Mouse (Mus musculus) spleen, adult 18-20 months (tissue): Measurements from ENCODE around the gene Fez1.

ENCODE experiments used
- DNase-seq, 2 experiments: peaks; one replicate each; pipeline ENCODE4 v3.0.0; 2022; ENCODE audit warnings: mixed read lengths in 2 of 2

The Fez1 gene

DNA sequence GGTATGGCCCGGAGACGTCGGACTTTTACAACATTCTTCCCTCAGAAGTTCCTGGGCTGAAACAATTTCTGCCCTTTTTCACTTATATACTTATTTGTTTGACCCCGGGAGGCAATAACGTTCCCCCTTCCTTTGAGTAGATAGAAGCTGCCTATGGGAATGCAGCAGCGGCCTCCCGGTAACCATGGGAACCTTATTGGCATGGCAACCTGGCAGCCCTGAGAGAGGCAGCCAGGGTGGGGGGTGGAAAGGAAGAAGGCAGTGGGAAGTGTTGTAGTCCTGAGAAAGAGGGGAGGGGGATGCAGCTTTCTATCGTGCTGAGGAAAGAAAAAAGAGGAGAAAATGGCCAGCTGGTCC is at the start of gene Fez1:
TSS of gene Fez1 (plus strand) at position 221 of the 357 bp plus-strand sequence.
- DNase-seq, result no peak

DNA sequence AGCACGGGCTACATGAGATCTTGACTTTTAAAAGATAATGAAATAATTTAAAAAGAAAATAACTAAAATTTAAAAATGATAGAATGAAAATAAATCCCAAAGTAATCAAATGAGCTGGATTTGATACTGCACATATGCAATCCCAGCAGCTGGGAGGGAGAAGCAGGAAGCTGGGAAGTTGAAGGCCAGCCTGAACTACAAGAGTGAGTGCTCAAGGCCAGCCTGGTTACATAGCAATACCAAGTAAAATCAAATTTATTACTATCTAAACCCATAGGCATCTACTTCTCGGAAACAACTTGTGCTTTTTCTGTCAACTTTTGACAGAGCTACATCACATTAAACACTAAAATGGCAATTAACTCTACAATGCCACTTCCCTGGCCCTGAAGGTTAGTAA is 37.7 kb upstream of the Fez1 start:
- DNase-seq, result no peak

DNA sequence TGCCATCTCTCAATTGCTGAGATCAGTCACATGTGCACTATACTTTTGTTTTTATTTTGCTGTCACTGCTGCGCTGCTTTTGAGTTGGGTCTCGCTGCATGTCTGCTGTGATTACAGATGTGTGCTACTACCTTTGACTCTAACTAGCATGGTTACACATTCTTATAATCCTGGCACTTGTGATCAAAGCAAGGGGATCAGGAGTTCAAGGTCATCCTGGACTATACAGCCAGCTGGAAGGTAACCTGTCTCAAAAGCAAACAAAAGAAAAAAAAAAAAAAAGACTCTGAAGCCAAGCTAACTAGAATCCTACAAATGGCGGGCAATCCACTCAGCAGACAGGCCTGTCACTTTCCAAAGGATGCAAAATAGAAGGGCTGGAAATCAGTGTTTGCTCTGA is 29.5 kb upstream of the Fez1 start:
- no peak for DNase-seq

DNA sequence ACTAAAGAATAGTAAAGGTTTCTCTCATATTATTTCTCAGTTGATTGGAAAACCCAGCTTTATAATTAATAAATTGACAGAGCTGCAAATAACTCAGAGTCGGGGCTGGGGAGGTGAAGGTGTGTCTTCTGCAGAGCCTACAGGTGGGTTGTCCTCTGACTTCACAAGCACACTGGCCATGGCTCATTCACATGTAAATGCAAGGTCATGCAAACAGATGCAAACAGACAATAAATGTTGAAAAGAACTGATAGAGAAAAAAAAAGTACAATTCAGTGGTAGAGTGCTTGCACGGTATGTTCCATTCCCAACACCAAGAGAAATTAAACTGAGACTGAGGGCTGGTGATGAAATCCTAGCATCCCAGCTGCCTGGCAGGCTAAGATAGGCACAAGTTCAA is 27.2 kb upstream of the Fez1 start:
- DNase-seq, result no peak

DNA sequence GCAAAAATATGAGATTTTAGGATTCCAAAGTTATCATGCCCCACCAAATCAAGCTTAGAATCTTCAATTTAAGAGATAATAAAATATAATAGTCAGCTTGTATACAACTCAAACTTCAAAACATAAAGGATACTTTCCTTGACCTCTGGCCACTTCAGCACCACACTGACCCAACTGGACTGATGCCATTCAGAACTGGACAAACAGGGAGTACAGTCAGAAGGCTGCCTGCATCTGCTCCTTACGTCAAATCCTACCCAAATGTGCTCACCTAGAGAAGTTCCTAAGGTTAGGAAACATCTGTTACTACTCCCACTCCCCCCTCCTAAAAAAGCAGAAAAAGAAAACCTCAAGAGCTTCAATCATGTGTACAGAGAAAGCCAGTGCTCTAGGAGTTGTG is 26.1 kb upstream of the Fez1 start:
- no peak for DNase-seq

DNA sequence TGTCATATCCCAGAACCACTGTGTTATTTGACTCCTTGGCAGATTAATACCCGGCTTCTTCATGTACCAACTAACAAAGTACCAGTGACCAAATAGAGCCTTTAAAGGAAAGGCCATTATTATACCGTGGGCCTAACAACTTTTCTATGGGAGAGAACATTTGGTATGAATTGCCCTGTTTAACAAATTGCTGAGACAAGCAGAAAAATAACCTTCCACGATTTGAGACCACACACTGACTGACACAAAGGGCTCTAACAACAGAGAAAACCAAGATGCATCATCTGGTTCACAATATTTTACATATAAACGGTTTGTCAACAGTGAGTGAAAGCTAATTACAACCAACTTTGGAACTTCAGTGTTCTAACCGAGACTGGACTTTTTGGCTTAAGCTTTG is 25.4 kb upstream of the Fez1 start:
- DNase-seq, result no peak

DNA sequence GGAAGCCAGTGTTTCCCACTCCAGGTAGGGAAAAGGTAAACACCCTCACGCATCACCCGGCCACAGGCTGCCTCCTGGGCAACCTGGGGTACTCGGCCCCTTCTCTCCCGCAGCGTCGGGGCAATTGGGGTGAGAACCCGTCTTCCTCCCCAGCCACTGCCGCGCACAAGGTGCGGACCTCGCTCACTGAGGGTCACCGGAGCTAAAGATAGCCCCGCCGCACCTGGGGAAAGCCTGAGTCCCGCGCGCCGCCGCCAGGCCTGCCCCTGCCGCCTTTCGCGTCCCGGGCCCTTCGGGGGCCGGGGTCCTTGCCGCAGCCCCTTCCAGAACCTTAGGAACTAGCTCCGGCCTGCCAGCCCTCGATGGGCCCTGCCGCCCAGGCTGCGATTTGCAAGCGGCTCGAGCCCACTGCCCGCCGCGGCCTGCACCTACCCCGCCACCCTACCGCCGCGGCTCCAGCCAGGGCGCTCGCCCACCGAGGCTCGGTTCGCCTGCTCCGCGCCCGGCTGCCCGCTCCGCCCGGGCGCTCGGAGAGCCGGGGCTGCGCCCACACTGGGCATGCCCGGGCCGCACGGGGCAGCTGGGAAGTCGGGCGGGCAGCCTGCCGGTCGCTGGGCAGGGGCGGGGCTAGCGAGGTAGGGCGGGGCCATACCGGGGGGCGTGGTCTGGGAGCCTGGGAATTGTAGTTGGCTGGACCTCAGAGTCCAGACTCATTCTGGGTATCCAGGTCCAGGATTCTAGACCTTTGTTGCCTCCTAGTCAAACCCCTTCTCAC is 24.7 kb upstream of the Fez1 start, which contains the start of gene Ei24:
TSS of gene Ei24 (minus strand) at position 613 of the 775 bp plus-strand sequence.
- DNase-seq, result peak; percentile 84 to 94

DNA sequence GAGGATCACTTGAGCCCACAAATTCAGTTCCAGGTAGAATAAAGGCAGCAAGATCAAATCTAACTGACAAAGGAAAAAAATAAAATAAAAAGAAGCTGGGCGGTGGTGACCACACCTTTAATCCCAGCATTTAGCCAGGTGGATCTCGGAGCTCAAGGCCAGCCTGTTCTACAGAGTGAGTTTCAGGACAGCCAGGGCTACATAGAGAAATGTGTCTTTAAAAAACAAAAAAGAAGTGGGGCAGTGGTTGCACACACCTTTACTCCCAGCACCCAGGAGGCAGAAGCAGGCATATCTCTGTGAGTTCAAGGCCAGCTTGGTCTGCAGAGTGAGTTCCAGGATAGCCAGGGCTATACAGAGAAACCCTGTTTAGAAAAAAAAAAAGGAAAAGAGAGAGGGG is 19.7 kb upstream of the Fez1 start:
- no peak for DNase-seq

DNA sequence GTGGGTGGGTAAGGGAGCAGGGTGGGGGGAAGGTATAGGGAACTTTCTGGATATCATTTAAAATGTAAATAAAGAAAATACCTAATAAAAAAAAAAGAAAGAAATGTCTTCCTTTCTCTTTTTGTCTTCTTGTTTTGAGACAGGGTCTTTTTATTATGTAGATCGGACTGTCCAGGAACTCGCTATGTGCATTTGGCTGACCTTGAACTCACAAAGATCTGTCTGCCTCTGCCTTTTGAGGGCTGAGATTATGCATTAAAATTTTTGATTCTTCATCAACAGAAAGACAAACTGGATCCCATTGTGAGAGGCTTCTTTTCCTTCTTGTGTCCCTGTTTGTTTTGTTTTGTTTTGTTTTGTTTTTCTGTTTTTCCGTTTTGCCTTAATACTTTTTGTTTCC is 18.7 kb upstream of the Fez1 start:
- no peak for DNase-seq

DNA sequence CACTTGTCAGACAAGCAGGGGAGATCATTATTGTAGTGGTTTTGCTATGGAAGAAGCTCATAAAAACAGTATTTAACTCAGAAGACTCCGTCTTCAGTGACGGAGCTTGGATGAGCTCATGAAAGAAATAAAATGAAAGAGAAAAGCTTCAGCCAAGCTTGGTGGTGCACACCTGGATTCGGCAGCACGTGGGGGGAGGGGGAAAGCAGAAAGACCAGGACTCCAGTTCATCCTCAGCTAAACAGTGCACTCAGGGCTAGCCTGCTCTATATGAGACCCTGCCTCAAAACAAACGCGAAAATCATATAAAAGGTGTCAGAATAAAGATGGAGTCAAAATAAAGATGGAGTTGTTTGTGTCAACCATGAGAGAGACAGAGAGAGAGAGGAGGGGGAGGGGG is 18.3 kb upstream of the Fez1 start:
- no peak for DNase-seq

DNA sequence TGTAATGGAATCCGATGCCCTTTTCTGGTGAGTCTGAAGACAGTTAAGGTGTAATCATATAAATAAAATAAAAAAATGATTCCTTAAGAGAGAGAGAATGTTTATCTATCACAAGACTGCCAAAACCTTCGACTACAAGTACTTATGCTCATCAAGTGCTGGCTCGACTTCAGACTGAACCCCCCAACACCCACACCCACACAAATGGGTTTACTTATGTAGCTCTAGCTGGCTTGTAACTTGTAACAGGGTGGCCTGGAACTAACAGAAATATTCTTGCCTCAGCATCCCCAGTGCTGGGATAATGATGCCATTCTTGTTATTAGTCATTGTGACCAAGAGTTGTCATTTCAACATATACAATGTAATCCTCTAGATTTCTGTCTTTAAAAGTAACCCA is 17.7 kb upstream of the Fez1 start:
- no peak for DNase-seq

DNA sequence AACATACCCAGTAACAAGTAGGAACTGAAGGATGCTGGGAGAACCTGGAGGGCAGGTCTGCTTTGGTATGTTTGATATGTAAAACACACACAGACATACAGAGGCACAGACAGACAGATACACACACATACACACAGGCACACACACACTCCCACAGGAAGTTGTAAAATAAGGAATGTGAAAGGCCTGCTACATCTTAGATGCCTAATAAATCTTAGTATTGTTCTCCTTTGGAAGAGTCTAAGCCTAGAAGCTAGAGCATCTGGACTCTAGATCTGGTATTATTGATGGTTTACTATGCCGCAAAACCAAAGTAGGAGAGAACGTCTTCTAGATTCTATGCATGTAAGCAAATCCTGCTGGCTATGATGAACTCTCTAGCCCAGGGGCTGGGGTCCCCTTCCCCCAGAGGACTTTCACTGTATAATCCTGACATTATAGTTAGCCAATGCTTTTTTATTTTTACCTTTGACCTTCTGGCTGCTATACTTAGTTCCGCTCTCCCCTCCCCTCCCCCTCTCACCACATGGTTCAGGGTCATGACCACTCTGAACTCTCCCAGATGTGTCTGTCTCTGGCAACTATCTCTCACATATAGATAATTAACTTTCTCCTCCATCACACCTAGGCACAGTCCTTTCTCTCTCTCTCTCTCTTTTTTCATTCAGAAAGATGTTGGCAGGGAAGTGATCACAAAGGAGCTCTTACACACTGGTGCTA is 16.2 kb upstream of the Fez1 start:
- no peak for DNase-seq

DNA sequence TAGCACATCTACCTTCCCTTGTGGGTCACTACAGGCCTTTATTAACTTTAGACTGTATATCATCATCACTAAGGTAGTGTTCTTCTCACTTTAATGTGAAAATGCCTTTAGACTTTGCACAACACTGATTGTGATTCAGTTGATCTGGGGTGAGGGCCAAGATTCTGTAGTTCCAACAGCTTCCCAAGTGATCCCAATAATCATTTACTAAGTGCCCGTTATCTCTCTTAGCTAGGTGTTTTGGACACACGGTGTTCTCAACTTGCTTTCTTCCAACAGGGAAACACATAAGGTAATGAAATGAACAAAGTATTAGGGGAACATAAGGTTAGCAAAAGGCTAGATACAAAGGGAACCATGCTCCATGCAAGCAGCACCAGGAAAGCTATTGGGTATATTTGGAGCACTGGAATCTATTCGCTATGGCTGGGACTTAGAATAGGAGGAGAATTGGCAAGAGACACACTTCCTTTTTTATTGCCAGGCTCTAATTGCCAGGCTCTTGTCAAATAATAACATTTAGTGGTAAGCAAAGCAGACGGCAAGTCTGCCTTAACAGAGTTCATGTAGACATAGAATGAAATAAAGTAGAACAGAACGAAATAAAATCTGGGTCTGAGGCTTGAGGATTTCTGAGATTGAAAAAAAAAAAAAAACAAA is 13.4 kb upstream of the Fez1 start:
- DNase-seq, result no peak

DNA sequence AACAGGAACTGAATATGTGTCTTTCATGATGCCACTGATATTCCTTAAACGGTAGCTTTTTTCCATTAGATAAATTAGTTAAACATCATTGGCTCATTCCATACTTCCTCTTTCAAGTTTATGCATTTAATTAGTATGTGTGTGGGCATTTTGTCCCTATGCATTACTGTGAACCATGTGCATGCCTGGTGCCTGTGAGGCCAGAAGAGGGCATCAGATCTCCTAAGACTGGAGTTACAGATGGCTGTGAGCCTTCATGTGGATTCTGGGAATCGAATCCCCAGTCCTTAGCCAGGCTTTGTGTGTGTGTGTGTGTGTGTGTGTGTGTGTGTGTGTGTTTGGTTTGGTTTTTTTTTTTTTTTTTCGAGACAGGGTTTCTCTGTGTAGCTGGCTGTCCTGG is 7.2 kb upstream of the Fez1 start:
- no peak for DNase-seq

DNA sequence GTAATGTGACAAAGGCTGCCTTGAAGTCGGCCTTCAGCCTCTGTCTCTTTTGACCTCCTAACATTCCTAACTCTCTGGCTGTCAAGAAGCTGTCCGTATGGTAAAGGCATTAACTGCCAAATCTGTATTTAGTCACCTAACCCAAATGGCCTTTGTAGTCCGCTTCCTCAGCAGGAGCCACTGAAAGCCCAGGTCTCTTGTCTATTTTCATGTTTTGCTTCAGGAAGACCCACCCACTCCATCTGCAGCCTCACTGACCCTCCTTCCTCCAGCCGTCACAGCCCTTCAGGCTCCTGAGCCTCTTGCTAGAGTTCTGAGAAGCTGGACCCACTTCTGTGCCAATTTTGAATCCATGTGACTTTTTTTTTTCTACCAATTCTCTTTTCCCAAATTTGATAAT is 2.8 kb upstream of the Fez1 start:
- no peak for DNase-seq

DNA sequence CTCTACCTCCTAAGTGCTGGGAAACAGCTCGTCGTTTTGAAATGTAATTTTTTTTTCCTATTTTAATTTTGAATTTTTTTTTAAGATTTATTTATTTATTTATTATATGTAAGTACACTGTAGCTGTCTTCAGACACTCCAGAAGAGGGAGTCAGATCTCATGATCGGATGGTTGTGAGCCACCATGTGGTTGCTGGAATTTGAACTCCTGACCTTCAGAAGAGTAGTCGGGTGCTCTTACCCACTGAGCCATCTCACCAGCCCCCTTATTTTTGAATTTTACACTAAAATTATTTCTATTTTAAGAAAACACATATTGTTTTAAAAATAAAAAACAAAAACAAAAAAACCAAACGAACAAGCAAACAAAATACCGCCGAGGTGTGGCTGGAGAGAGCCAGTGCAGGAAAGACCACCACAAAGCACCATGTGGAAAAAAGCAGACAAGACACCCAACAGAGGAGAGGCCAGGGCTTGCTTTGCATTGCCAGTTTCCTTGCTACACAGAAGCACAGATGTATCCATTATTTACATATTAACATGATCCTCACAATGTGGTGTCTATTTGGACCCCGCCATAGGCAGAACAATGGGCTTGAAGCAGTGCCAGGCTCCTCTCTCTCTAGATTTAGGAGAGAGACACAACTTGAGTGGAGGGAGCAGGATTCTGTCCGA is 558 bp upstream of the Fez1 start:
- DNase-seq, result no peak

DNA sequence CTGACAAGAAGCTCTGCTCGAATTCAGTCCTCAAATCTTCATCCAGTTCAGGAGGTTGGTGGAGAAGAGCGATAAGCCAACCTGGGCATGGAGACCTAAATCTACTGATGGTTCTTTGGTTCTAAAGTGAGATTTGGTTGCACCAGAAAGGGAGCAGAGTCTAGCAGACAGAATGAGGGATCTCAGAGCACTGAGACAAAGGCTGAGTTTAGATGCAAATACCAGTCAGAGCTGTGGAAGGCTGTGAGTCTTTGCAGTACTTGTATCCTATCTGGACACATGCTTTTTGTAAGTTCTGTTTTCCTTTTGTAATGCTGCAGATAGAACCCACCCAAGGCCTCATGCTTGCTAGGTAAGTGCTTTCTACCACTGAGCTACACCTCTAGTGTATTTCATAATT is 360 bp downstream of the Fez1 start:
- no peak for DNase-seq

DNA sequence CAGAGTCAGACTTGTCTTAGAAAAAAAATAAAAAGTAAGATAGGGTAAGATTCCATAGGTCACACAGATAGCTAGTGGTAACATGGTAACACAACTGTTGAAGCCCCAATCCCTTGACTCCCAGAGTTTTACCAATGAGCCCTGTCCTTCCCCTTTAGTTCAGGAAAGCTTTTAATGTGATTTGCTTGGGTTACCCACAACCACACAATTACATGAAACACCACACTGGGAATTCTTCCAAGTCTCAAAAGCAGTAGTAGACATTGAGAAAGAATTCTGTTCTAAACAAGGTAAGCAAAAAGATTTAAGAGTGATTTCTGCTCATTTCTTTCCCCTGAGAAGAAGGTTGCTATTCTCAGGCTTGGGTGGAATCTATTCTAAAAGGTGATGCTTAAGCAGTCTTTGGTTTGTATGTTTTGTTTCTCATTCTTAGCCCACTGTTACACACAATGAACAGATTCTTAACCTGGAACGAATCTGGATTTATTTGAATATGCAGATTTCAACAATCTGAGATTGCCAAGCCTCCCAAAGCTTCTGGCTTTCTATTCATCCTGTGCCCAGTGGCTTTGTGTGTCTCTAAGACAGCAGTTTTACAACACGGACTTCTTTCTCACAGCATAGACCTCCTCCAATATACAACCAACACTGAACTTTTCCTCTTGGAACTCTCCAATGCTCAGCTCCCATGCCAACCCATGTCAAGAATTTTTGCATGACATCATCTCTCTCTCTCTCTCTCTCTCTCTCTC is 5.1 kb downstream of the Fez1 start:
- DNase-seq, result no peak

DNA sequence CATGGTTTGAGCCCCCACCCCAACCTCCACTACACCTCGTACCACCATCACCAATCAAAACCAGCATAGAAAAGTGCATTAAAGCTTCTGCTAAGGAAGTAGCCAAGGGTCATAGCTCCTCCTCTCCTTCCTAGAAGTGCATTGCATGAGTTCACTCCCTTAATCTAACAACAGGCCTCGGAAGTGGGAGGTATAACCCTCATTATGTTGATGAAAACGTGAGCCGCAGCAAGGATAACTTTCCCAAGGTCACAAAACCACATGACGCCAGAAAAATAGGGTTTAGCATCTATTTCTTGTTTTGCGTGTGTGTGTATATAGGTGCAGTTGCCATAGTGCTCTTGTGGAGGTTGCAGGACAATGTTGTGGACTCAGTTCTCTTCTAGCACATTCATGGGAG is 9.7 kb downstream of the Fez1 start:
- DNase-seq, result no peak

DNA sequence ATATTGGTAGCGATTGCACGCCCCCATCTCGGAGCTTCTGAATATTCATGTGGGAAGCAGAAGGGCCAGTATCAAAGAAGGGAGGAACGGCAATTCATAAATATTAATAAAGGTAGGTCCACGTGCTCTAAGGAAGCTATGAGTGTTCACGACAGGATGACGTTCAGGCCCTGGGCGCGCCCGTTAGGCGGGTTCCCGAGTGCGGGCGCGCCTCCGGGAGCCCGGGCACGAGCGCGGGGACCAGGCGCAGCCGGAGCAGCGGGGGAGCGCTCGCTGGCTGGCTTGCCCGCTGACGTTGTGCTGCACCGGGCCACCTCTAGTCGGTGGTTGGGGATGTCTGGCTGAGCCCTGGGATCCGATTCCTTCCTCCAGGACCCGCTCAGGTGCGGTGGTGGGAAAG is 10.9 kb downstream of the Fez1 start:
- peak in 1 of 2 experiments; percentile 3 for DNase-seq

DNA sequence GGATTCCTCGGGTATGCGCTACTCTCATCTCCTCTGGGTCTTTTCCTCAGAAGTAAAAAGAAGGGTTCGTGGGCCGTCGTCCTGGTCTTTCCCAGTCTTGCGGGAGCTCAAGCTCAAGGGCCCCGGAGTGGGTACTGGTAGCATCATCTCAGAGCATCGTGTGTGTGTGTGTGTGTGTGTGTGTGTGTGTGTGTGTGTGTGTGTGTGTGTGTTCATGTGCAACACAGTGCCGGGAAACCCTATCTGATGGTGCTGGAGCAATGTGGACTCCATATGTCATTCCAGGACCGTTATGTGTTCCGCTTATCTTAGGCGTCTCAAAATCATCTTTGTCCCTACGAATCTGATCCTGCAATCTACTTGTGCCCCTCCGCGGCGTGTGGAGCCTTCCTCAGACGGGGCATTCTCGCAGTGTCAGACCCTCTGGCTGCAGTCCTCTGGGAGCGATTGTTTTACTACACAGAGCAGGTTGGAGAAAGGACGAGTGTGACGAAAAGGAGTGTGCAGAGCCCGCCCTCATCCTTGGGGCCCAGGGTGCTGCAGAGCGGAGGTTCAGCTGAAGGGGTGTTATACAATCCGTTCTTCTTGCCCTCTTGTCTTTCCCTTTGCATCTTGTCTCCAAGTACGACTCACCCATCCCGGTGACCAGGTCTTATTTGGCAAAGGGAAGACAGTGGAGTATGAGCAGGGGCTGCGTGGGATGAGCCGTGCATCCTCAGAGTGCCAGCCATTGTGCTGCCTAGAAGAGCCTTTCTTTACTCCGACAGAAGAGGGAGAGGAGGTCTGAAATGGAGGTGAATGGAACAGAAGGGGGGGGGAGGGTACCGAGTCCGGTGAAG is 11.6 kb downstream of the Fez1 start:
- DNase-seq, result no peak

DNA sequence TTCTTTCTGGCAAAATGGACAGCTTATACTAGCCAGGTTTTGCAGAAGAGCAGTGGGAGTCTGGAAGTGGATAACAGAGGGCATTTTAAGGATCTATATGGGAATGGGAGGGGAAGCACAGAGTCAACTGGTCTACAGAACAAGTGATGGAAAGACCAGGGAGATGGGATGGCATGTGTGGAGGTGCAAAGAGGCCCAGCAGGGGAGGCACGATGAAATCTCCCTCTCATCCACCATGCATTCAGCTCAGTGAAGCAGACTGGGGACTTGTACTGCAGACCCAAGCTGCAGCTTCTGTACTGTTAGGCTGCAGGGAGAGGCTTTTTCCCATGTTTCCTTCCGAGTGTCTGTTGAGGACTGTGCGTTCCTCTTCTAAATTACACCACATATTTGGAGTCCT is 12.2 kb downstream of the Fez1 start:
- no peak for DNase-seq
